Mouse (Mus musculus) thymus, postnatal 4 days (tissue): ENCODE measurements around the gene Shf.
"Not testable (repeated sequence)": the region's sequence is repeated elsewhere in the genome, so short reads cannot be mapped to it uniquely, and the experiment has no call there.

ENCODE experiments used
- DNase-seq: peaks from one replicate; pipeline ENCODE4 v3.0.0; 2021

Gene Shf

DNA sequence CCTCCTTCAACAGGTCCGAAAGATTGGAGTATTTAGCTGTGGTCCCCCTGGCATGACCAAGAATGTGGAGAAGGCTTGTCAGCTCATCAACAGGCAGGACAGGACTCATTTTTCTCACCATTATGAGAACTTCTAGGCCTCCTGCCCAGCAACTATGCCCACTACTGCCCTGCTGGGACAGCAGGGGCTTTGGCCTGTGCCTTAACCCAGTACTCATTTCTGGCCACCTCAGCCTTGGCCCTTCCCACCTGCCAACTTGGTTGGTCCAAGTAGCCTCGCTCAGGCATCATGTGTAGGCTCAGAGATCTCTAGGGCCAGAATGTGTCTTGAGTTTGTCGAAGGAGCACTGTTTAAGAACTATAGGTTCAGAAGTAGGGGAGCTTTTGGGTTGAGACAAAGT lies 21.7 kb downstream of the Shf start:
- no peak for DNase-seq

DNA sequence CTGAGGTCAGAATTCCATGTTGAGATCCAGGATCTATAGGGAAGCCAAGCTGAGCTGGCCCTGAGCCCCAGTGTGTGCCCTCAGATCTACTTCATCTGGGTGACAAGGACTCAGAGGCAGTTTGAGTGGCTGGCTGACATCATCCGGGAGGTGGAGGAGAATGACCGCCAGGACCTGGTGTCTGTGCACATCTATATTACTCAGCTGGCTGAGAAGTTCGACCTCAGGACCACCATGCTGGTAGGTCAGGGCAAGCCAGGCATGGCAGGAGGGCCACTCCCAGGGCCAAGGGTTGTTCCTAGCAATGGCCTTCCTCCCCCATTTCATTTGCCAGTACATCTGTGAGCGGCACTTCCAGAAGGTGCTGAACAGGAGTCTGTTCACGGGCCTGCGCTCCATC lies 22.8 kb downstream of the Shf start:
- not testable (repeated sequence) for DNase-seq

DNA sequence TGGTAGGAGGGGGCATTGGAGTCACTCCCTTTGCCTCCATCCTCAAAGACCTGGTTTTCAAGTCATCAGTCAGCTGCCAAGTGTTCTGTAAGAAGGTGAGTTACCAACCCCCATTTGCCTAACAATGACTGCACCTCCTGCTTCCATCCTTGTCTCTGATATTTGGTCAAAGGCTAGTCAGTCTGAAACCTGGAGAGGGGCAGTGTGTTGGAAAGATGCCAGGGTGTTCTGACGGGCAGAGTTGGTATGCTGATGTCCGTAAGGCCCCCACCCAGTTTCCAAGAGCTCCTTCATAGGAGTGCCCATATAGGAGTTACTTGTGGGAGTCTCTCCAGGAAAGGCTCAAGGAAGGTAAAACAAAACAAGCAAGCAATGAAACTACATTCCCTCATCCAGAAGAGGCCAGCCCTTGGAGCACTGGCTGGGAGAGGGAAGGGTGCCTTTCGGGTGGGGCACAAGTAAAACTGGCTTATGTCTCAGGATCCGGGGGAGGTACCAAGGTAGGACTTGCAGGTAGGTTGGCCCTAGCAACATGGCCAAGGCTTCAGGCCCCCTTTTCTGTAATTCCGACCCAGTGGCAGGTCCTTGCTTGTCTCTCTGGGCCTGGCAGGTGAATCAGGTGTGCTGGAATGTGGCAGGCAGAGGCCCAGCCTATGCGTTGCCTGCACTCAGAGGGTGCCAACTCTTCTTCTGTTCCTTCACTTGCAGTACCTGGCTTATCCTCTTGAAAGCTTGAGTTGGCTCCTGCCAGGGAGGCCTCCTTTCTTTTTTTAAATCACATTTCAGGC lies 23.7 kb downstream of the Shf start:
- no peak for DNase-seq

DNA sequence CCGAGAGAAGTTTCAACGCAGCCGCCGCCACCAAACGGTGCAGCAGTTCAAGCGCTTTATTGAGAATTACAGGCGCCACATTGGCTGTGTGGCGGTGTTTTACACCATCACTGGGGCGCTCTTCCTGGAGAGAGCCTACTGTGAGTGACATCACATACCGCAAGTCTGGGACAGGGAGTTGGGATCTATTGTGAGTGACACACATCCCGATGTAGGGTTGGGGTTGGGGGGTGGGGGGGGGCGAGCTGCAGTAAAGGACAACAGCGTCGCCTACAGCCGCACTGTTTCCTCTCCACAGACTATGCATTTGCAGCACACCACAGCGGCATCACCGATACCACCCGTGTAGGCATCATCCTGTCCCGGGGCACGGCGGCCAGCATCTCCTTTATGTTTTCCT lies 31.7 kb downstream of the Shf start:
- no peak for DNase-seq

DNA sequence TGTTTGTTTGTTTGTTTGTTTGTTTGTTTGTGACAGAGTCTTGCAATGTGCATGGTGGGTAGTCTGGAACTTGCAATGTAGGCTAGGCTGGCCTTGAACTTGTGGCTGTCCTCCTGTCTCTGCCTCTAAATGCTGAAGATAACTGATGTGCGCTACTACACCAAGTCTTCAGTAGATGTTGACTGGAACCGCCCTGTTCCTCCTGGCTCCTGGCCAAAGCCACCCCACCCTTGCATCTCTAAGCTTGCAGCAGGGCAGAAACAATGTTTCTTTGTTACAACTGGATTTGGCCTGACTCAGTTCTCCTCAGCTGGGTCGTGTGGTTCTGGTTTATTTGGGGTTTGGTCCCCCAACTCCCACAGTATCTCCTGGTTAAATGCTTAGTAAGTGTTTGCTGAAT lies 34.8 kb downstream of the Shf start:
- DNase-seq: no peak

DNA sequence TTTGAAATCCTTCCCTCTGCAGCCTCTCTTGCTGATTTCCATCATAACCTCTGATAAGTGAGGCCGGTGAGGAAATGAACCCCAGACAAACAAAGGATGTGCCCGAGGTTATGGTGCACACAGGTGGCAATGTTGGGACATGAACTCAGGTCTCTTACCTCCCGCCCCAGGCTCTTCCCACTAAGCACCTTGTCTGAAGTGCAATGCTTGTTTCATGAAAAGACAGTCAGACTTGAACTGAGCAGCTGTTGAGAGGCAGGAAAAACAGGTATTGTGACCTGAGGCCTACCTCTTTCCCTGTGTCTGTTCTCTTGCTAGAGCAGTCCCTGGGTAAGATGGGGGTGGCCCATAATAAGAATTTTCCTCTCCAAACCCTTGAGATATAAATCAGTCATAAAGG lies 36.7 kb downstream of the Shf start:
- DNase-seq: no peak

DNA sequence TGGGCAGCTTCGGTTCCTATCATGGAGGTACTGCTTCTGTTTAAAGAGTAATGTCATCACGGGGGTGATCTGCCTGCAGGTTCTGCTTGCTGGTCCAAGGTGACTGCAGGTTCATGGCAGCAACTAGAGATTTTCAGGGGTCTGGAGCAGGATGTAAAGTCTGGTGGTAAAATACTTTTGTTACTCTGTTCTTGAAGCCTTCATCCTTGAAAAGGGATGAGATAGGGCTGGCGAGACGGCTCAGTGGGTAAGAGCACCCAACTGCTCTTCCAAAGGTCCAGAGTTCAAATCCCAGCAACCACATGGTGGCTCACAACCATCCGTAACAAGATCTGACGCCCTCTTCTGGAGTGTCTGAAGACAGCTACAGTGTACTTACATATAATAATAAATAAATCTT lies 38.6 kb downstream of the Shf start:
- not testable (repeated sequence) for DNase-seq

DNA sequence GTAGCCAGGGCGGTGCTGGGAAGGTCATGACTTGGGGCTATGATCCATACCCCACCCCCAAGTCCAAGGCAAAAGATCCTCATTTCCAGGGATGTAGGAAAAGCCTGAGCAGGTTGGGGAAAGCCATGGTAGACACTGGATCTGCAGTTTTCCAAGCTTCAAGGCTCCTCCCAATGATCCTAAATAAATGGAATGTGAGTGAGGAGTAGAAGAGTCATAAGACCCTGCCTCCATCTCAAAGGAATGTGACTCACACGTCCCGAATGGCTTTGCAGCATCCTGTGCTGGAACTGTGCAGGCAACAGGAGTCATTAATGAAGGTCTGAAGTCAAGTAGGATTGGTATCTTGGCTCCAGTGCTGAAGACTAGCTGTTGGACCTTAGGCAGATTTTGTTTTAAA lies 41.0 kb downstream of the Shf start:
- no peak for DNase-seq

DNA sequence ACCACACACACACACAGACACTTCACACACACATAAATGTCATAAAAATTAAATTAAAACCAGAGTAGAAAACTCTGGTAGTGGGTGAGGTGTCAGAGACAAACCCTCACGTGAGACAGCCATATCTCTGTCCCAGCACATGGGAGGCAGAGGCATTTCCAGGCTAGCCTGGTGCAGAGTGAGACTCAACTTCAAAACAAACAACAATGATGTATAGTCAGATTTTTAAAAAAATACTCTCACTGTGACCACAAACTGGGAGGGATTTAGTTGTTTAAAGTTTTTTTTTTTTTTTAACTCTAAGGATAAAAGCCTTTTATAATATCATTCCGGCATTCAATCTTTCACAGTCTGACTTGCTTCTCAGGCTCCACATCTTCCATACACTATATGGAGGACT lies 43.6 kb downstream of the Shf start:
- no peak for DNase-seq

DNA sequence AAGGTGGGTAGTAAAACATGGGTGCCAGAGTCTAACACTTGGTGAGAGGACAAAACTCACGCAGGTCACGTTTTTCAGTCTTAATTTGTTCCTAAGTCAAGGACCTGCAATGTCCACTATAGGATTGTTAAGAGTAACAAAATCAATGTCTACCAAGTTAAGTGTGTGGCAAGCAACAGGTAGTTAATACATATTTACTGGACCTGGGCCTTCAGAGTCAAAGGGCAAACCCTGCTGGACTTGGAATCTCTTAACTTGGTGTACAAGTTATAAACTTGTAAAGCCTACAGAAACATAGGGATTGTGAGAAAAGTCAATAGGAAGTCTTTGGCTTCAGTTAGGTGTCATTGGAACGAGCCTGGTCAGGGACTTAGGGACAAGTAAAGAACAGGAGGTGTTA lies 44.4 kb downstream of the Shf start:
- DNase-seq: no peak

DNA sequence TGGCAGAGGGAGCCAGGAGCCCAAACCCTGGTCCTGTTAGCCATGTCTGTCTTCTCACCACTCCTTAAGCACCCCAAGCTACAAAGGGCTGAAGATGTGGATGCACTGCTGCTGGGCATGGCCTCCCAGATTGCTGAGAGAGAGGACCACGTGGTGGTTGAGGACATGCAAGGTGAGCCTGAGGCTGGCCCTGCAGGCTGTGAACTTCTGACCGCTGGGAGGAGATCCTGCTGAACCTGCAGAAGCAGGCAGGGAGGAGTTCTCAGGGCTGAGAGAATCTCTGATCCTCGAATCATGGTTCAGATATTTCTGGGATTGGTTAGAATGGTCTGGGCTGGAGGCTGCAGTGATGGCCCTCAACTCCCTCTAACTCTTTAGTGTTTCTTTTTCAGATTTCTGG lies 45.0 kb downstream of the Shf start:
- DNase-seq: no peak

DNA sequence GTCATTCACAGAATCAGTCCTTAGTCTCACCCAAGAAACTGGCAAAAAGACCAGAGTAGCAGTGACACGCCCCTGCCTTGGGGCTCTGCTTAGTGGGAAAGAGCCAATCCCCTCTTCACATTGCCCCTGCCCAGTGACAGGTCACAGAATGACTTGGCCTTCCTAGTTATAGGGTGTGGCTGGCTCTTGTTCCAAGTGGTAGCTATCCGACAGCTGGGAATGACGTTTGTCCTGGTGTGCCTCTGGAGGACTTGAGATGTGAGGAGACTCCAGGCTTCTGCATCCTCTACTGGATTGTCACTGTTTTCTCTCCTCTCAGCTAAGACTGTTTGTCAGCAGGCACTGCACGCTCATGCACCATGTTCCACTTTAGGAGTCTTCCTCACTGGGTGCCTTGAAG lies 51.6 kb downstream of the Shf start:
- DNase-seq: no peak

DNA sequence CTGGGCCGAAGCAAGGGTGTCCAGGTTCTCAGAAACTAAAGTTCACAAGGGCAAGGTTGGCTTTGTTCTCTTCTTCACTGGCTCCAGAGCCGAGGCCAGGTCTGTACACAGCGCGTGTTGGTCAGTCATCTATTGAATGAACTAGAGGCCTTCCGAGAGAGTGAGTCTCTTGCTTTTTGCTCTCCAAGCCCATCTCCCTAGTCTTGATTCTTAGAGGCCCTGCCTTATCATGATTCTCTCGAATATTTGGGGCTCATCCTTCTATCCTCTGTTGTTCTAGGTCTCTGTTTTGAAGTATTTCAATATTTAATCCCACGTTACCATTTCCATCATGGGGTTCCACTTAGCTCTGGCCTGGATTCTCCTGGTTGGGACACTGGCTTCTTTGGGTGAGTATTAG lies 53.6 kb downstream of the Shf start, which contains the start of gene Duox1:
TSS of gene Duox1 (plus strand) at position 301 of the 400 bp plus-strand sequence.
- no peak for DNase-seq

DNA sequence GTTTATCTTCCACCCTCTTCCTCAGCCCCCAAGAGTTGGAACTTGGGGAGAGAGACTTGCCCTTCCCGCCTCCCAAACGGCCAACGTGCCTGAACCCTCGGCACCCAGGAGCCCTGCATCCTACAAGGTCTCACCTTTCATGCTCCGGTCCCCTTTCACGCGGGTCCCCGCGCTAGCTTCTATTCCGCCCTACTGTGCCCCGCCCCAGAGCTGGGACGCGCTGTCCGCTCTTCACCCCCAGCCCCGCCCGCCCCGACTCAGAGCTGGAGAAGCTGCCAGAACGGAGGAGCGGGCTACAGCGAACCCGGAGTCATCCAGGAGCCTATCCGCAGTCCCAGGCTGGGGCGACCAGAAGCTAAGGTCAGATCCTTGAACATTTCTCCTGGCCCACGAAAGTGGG lies 55.4 kb downstream of the Shf start, which contains the start of gene Duoxa1:
TSS of gene Duoxa1 (minus strand) at position 195 of the 400 bp plus-strand sequence.
- no peak for DNase-seq

DNA sequence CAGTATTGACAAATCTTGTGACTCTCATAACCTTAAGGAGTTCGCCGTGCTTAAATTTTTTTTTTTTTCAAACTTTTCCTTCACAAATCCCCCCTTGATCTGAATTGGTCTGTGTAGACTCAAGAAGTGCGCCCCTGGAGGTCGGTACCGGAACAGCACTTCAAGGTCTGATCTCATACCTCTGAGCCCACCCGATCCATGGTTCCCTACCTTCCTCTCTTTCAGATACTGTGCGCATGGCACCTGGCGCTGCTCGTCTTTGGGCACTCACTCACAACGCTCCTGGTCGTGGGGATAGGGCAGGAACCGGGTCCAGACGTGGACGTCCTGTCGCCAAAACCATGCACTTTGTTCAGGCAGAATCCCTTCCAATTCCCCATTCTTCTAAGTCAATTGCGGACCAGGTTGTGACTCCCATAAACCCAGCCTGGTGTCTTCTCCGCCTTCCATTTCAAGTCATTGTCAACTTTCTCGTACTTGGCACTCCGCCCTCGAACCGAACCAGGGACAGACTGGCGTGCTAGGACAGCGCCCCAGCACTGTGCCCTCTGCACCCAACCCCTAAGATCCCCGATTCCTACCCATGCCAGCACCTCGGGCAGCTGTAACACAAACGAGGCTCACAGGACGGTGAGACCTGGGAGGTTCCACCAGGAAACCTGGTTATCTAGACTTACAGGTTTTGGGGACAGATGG lies 56.1 kb downstream of the Shf start:
- peak; percentile 91 for DNase-seq

DNA sequence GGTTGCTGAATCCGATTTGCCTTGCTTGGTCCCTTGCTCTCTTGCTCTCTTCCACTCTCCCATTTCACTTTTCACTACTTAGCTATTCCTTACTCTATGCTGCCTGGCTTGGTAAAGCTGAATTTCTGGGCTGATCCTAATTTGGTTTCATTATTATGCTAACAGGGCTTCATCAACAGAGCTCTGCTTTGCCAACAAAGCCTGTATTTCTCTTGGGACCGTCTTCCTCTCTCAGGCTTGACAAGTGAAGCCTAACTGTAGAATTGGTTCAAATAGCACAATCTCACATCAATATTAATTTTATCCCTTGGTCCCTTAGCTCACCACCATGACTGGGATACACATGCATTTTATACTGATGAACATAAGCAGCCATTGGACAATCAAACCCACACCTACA lies 57.4 kb downstream of the Shf start:
- no peak for DNase-seq

DNA sequence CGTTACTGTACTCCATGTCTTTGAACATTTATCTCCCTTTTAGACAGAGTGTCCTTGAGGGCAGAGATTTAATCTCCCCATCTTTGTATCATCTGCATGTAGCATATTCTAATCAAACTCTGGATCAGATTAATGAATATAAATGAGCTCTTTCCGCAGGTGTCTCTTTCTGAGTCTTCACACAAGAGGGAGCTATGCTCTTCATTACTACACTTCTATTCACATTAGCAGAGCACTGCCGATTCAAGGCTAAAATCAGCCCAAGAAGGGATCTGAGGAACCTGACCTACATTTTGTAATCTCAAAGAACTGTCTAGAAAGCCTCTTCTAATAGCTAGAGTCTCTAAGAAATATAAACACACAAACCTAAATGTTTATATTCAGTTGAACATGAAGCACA lies 59.3 kb downstream of the Shf start:
- no peak for DNase-seq

DNA sequence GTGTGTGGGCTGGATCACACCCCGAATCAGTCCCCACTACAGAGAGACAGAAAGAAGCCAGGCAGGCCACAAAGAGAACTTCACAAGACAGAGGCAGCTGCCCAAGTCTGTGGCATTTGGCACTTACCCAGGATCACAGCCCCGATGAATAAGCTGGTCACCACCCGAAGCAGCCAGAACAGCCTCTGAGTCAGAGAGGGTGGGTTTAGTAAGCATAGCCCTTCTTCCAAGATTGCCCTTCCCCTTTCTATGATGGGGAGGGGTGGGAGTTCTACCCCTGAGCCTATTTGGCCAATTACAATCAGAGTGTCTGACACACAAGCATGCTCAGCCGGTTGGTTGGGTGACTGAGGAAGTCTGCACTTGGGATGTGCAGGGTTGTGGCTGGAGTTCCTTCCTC lies 62.8 kb downstream of the Shf start:
- no peak for DNase-seq

DNA sequence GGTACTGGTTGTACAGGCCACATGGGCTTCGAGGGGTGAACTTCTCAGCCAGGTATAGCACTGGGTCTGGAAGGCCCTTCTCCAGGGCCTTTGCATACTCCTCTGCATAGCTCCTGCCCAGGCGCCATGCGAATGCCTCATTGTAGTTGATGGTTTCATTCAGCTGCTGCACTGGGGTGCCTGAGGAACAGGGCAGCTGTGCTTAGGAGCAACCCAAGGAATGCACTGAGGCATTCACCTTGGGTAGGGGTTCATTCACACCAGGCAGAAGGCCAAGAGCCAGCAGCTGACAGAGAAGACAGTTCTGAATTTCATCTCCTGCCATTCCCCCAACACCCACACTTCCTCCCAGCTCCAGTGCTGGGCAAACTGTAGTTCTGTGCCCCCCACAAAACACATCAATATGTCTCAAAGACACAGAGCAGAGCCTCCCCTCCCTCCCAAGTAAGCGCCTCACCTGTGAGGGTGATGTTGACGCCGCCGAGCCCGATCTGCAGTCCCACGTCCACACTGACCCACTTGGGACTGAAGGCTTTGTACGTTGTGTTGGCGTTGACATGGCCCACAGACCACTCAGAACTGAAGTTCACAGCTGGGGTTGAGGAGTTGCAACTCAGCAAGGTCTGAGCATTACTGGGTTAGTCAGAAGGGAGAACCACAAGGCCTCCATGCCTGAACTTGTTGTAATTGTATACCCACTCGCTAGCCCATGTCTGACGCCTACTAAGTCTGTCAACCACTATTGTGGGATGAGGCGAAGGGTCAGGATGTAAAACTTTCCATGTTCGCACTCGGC lies 63.7 kb downstream of the Shf start:
- DNase-seq: no peak

DNA sequence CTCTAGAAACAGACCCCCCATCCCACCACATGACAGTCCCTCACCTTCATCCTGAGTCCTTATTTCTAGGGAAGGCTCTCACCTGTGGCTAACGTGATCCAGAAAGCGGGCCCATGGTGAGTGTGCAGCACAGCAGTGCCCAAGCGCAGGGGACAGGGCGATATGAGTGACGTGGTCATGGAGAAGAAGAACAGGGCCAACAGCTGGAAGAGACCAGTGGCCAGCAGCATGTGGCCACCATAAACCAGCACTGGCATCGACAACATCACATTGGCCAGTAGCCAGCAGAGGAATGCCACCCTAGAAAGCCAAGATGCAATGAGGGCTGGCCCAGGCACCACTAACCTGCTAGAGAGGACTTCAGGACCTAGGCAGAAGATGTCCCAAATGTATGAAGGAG lies 64.4 kb downstream of the Shf start:
- DNase-seq: no peak

DNA sequence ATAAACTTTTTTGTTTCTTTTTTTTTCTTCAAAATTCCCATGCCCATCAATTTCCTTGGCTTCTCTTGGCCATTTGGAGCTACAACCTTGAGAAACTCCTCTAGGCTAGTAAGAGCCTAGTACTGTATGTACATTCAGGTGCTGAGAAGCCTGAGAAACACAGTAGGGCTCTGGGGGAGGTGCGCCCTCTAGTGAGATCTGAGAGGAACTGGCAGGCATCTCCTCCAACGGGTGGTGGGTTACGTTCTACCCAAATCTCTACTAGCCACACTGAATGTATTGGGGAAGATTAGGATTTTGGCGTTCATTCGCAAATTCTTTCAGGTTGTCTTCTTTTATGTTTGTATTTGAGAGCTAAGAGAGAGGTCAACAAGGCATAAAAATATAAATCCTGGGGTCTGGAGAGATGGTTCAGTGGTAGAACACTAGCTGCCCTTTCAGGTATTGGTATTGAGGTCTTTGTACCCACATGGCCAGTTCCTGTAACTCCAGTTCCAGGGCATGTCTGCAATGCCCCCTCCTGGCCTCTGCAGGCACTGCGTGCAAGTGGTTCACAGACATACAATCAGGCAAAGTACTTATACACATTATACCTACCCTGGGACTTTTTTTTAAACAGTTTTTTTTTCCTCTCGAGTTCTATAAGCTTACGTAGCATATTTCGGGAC lies 66.3 kb downstream of the Shf start:
- peak; percentile 84 for DNase-seq

DNA sequence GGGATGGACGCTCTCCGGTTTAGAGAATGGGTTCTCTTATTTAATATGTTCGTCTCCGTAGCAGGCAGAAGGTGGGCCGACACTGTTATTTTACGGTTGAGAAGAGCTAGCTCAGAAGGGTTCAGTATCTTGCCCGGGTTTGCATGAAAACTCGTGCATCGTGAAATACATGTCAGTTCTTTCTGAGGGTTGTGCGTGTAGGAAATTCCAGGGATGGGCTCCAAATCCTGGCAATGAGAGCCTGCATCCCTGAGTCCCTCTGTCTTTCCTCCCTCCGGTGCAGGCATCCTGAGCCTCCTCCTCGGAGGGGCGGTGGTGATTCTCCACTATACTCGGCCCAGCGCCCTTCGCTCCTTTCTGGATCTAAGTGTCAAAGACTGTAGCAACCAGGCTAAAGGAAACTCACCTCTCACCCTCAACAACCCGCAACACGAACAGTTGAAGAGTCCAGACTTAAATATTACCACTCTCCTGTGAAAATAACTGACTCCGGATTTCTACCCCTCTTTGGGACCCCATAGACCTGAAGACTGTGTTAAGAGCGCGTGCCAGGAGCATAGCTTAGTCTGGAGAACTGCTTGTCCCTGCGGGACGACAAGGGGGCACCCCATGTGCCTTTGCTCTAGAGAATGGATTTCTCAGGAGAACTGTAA lies 66.9 kb downstream of the Shf start:
- no peak for DNase-seq
